Mouse (Mus musculus) megakaryocyte, embryonic 14.5 days (primary cell): ENCODE results near the gene Gpr89.

Experiments
- FLI1 ChIP-seq: IDR thresholded peaks from 2 replicates; pipeline ENCODE4 v1.6.1; 2012; ENCODE audit warnings: low read length, inconsistent platforms, mixed read lengths
- GATA1 ChIP-seq: IDR thresholded peaks from 3 replicates; pipeline ENCODE4 v1.6.1; 2012; ENCODE audit warnings: mixed read lengths, low read length, inconsistent platforms, borderline replicate concordance

- TF ChIP-seq GATA1 (no peak), FLI1 (no peak)
Observed at GRCm38 (mm10) chr3:96868566-96868965, 36.6 kb downstream of the Gpr89 start.
